ENCODE assay signal across 9 mouse cellular contexts in genomic region chr7:144941242-144941831, GRCm38 (mm10). TPM values are rescaled to one million over a fixed set of nuclear protein-coding genes. Genes with fewer than 3 reads are reported as not detected.
DNase-seq lines count a peak whose midpoint lies in the region; ATAC-seq and TF ChIP-seq lines count a peak whose summit lies in the region.
"Had no signal": no experiment of that assay in that cellular context is flagged by ENCODE, and none has a peak within 500 bp of the region (broad histone marks: within the 10 kb centered on the region; RNA-seq: fewer than 3 reads in every experiment).

No protein-coding gene starts in this region.

- H3K27me3 ChIP-seq in Patski, result no peaks in the 10 kb centered on the region
- peaks cover 76% of the 10 kb centered on the region for H3K27me3 ChIP-seq in hindbrain, embryonic 13.5 days

- H3K9ac ChIP-seq in hindbrain, embryonic 13.5 days, result peak overlapping the region; percentile 60

- H3K36me3 ChIP-seq in hindbrain, embryonic 13.5 days, result no peaks in the 10 kb centered on the region

- peak overlapping the region; percentile 46 for H3K4me3 ChIP-seq in hindbrain, embryonic 13.5 days

- POLR2A ChIA-PET in Patski (lab: Charles Lee), result interaction anchor here (1.1 to 4.2 kb wide), 2 partner anchors 22 to 171 kb away, joined by 3 to 21 read pairs; no protein-coding TSS in a partner anchor

- no peaks in the 10 kb centered on the region for H3K9me3 ChIP-seq in hindbrain, embryonic 13.5 days

- WGBS in hindbrain, embryonic 13.5 days, result under 1% methylated on average over 38 of the region's 39 CpGs

- H3K4me2 ChIP-seq in hindbrain, embryonic 13.5 days, result peak overlapping the region; percentile 91

- in situ Hi-C loops in Patski (cut with MboI; ENCODE audit: low pct_unique_long_range_greater_than_20kb), result loop anchor here (5.0 kb wide), 1 partner anchor 106 kb away; no protein-coding TSS in a partner anchor

- peak overlapping the region; percentile 73 for H3K27ac ChIP-seq in hindbrain, embryonic 13.5 days

- TF ChIP-seq CTCF in Patski (IDR thresholded peaks at IDR 0.05), result no peak

- DNase-seq in Patski (ENCODE audit: low read depth, low spot score), result no peak
- DNase-seq in cerebellum, postnatal 36 days, result peak; percentile 21 to 35
- peak; percentile 67 for DNase-seq in gastrocnemius, adult 18-20 months (ENCODE audit: low spot score)
- DNase-seq in left cerebral cortex, postnatal 36 days (ENCODE audit: low spot score in 2 of 2), result peak; percentile 69 to 77
- peak; percentile 75 for DNase-seq in right cerebral cortex, postnatal 4 days
- no peak for DNase-seq in T-cell, adult 2 months (ENCODE audit: low spot score)

- intact Hi-C loops in left cerebral cortex, postnatal 36 days (cut with DNase I), result loop anchor here (5.0 kb wide), 1 partner anchor 91 kb away; no protein-coding TSS in a partner anchor

- CTCF ChIA-PET in Patski (lab: Charles Lee), result interaction anchor here (0.8 kb wide), 1 partner anchor 164 kb away, joined by 3 read pairs; no protein-coding TSS in a partner anchor

- ATAC-seq in Patski, result peak; percentile 8
- peak; percentile 44 for ATAC-seq in hindbrain, embryonic 13.5 days (ENCODE audit: low FRiP score)
- ATAC-seq in megakaryocyte progenitor cell, adult 5-6 weeks (replicated peaks; ENCODE audit: poor library complexity), result peak; percentile 46

- H3K4me1 ChIP-seq in hindbrain, embryonic 13.5 days (replicated peaks), result peaks cover 72% of the 10 kb centered on the region

RNA-seq across cellular contexts. Expression of gene Ccnd1, which starts 1.6 kb away (rescaled TPM):
- 110 TPM for polyA plus RNA-seq in Patski (2021)
- total RNA-seq in gastrocnemius, adult 18-20 months (2021), result 1 to 10 TPM; 3.2 to 9.1 TPM
- 51.2 and 54.9 TPM in 2 replicates for polyA plus RNA-seq in hindbrain, embryonic 13.5 days (2015; fragmentation: Nextera tagmentation; extraction: Ambion mirVana)
- 10 to 100 TPM; 41.8 to 55.4 TPM for total RNA-seq in left cerebral cortex, postnatal 36 days (2021)
- 8.6 and 10.3 TPM in 2 replicates for total RNA-seq in megakaryocyte progenitor cell, adult 5-6 weeks (2015)
- total RNA-seq in megakaryocyte progenitor cell, adult 5-6 weeks (2017), result 9.5 and 12.5 TPM in 2 replicates

RNA-seq across cellular contexts. Expression of gene LTO1, which starts 26.4 kb away (rescaled TPM):
- 35.9 TPM for polyA plus RNA-seq in Patski (2021)
- total RNA-seq in gastrocnemius, adult 18-20 months (2021), result 10 to 100 TPM in 1 of 2 experiments, 1 to 10 TPM in 1; 8.0 to 10.2 TPM
- polyA plus RNA-seq in hindbrain, embryonic 13.5 days (2015; fragmentation: Nextera tagmentation; extraction: Ambion mirVana), result 33.8 and 38.4 TPM in 2 replicates
- 10 to 100 TPM; 23.7 to 32.4 TPM for total RNA-seq in left cerebral cortex, postnatal 36 days (2021)
- 10.2 and 10.3 TPM in 2 replicates for total RNA-seq in megakaryocyte progenitor cell, adult 5-6 weeks (2015)
- 27.4 and 42.9 TPM in 2 replicates for total RNA-seq in megakaryocyte progenitor cell, adult 5-6 weeks (2017)

RNA-seq across cellular contexts. Expression of gene Fgf15, which starts 45.0 kb away (rescaled TPM):
- polyA plus RNA-seq in Patski (2021), result 0.10 TPM
- not detected for total RNA-seq in gastrocnemius, adult 18-20 months (2021)
- 40.1 and 66.5 TPM in 2 replicates for polyA plus RNA-seq in hindbrain, embryonic 13.5 days (2015; fragmentation: Nextera tagmentation; extraction: Ambion mirVana)
- not detected for total RNA-seq in left cerebral cortex, postnatal 36 days (2021)
- total RNA-seq in megakaryocyte progenitor cell, adult 5-6 weeks (2015), result not detected in 2 replicates
- not detected in 2 replicates for total RNA-seq in megakaryocyte progenitor cell, adult 5-6 weeks (2017)
- total RNA-seq: left cerebral cortex, adult 8-10 months had no signal

Comparison
In these comparisons a context has a peak if more than half of its experiments do, and no peak if none do; other contexts are left out.
1. DNase-seq: peak in cerebellum, postnatal 36 days (2 of 2), gastrocnemius, adult 18-20 months (single experiment), left cerebral cortex, postnatal 36 days (2 of 2) and right cerebral cortex, postnatal 4 days (single experiment); none in Patski (single experiment) and T-cell, adult 2 months (single experiment).
2. Peak in every context shown above with its lines, with median percentiles within 50 percentile points of each other: ATAC-seq.